Mouse (Mus musculus): ENCODE measurements at regions not wholly inside any gene's neighbourhood (a gene's known extent, or its start where the extent isn't known, plus 50 kb on each side); places are given as distances from the start of the nearest gene placed in this dataset.

DNA sequence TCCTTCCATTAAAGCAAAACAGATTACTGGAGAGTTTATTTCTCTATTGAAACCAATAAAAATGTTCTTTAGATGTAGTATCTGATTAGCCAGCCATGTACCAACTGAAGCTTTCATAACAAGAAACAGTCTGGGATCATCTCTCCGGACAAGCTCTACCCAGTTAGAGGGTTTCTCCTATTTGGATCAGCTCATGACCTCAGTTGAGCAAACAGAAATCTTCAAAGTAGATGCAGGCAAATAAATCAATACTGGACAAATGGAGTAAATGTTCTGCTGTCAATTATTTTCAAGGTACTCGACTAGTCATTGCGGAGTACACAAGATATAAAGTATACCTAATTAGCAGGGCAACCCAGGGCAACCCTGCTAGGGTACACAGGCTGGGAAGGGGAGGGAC, 67.4 kb downstream of the Avpr1a start:
- DNase-seq, result no peak

DNA sequence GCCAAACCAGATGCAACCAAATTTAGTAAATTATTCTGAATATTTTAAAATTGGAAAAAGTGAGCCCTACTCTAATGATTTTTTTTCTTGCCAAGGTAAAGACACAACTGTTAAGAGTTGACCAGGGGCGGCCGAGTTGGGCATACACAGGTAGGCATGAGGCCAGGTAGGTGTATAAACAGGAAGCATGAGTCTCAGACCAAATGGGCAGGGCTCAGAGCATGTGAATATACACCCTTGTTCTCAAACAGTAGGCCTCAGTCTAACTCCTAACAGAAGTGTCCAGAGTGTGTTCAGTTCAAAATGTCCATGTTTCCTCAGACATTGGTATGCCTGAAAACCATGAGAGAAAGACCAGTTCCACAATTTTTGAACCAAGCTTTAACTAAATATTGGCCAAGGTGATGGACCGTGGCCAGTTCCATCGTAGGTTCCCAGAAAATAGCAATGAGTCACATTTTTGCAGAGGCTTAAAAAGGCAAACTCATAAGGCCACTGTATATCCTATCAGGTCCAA, 71.0 kb downstream of the Avpr1a start:
- DNase-seq, result no peak

DNA sequence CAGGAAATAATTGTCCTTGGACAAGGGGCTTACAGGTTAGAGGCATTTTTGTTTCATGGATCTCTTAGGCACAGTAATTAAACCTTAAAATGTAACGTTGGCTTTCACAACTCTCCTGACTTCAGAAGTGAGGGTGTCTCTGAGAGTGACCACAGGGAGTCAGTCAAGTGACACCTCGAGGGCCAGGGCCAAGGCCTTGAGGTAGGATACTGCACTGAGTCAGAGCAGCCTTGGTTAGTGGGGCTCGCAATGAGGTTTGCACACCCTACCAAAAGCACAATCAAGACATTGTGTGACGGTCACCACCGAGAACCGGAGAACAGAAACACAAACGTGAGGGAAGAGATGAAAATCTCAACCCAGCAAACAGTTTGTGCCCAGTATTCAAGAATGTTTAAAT, 71.7 kb downstream of the Avpr1a start:
- DNase-seq, result no peak

DNA sequence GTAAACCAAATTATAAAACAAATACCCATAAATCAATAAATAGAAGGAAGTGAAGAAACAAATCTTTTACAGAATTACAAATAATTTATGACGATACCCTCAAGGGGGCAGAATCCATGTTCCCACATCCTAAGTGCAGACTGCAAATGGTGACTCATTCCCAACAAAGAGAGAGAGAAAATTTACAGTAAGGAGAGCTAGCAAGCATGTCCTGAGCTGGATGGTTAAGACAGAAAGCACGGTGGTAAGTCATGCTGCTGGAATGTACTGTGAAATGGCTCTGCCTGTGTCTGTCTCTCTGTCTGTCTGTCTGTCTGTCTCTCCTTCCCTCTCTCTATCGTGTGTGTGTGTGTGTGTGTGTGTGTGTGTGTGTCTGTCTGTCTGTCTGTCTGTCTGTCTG, 74.3 kb downstream of the Avpr1a start:
- no peak for DNase-seq

DNA sequence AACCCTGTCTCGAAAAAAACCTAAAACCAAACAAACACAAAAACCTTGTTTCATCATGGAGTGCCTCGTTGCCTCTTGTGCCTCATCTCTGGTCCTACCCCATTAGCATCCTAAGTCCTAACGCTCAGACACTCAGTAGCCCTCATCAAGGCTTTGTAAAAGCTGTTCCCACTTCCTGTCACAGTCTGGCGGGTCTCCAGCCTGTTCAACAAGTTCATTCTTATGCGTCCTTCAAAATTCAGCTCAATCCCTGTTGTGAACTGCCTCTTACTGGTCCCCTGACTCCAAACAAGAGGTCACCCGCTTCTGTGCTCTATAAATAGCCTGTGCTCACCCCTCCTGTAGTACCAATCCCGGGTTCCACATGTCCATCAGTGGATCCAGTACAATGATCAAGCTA, 77.1 kb downstream of the Avpr1a start:
- no peak for DNase-seq

DNA sequence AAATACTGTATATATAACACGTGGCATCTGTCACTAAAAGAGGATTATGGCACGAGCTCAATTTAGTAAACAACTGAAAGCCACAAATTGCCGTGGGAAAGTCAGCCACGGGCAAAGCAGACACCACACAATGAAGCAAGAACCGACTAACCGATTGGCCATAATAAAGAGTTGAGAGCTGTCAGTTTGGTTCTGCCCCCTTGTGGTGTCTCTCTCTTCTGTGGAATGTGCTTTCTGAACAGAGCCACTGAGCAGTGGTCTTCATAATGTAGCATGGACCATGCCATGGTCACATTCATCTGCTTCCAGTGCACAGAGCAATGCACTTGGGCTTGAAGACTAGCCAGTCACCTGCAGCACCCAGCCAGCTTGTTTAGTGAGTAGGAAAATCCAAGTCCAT, 77.5 kb downstream of the Avpr1a start:
- no peak for DNase-seq

DNA sequence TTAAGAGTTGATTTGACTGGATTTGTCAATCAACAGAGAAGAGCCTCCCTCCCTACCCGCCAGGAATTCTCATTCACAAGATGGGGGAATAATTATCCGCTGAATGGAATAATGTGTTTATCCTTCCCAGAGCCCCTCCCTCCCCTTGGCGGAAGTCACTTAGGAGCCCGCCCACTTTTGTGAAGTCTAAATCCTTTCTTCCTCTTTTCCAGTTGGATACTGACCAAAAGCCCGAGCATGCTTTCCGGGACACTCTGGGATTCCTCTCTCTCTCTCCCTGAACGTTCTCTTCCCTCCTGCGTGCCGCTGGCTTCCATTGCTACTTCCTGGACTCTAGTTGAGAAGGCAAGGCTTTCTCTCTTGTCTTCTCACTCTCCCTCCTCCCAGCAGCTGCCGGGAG, 79.9 kb downstream of the Avpr1a start:
- no peak for DNase-seq

DNA sequence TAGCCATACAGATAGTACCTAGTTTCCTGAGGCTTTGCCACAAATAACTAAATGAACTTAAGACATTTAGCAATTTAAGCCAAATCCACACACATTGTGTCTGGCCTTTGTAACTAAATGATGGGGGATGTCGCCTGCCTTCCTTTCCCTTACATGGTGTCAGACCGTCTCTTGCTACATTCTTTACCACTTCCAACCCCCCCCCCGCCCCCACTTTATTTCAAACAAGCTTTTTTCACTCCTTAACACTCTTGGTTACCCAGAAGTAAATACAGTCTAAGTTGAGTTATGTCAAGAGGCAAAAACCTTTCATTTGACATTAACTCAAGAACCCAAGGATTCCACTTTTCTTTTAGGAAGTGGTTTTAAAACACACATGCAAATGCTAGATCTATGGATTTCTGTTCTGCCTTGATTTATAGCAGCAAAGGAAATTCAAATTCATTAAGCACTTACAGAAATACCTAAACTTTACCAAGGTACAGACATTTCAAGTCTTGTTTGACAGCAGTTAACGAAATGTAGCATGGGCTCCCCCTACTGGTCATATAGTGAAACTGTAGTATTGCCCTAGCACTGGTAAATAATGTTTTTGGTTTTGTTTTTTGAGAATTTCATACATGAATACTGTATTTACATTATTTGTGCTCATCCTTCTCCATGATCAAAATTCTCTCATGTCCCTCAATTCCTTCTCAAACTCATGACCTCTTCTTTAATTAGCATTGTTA, 80.8 kb downstream of the Avpr1a start:
- DNase-seq, result no peak

DNA sequence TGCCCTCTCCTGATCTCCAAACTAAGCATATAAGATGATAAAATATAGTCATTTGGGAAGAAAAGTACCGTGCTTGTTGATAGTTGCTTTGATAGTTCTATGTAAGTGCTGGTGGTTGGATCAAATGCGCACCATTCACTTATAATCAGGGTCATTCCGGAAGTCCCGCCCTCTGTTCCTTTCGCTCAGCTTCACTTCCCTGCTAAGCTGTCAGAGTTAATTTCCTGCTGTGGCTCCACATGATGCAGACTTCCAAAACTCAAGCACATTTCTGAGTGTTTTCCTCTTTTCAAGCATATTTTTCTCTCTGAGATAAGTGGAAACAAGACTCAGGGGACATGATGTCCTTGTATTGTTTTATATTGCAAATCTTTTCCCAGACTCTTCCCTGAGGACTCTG, 86.4 kb downstream of the Avpr1a start:
- DNase-seq, result no peak

DNA sequence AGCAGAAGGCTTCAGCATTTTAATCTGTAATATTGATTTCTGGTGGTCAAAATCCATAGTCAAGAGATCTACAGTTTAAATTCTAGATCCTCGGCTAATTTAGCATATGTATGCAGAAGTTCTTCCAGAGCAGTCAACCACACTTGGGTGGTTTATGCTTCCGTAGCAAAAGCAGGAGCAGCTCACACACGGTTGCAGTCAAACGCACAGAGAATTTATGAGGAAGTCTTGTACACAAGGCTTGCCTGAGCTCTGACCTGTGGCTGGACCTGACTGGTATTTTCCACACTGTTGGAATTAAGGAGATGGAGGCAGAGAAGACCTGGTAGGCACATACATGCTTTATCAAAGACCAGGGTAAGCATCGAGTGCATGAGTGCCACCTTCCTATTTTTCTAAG, 86.8 kb downstream of the Avpr1a start:
- no peak for DNase-seq

DNA sequence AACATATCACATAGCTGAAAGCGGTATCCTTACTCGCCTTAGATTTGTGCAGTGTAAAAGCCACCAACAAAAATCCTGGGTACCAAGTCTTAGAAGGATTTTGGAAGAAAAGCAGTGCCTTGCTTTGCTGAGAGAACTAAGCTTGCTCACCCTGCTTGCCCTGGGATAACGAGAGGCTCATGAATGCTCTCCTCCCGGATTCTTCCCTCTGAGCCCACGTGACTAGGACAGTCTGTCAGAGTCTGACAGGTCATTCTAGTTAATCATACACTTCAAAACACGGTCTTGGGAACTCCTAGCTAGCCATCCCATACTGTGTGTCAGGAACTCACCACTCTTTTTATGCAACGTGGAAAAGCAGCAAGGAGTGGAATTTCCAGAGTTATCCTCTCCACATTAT, 91.4 kb downstream of the Avpr1a start:
- no peak for DNase-seq

DNA sequence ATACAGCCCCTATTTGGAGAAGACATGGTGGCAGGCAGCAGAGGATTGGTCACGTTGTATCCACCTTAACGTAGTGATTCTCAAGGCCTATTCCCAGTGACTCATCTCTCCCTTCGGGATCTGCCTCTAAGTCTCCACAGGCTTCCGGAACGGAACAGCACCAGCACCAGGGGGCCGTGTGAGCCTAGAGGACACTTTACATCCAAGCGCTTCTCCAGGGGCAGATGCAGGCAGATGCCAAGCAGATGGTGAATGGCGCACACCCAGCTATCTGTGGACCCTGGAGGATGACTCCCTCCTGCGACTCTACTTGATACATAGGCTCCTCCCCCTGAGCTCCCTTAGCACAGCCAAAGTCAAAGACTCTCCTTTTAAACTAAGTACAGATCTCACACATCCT, 94.3 kb downstream of the Avpr1a start:
- DNase-seq, result no peak

DNA sequence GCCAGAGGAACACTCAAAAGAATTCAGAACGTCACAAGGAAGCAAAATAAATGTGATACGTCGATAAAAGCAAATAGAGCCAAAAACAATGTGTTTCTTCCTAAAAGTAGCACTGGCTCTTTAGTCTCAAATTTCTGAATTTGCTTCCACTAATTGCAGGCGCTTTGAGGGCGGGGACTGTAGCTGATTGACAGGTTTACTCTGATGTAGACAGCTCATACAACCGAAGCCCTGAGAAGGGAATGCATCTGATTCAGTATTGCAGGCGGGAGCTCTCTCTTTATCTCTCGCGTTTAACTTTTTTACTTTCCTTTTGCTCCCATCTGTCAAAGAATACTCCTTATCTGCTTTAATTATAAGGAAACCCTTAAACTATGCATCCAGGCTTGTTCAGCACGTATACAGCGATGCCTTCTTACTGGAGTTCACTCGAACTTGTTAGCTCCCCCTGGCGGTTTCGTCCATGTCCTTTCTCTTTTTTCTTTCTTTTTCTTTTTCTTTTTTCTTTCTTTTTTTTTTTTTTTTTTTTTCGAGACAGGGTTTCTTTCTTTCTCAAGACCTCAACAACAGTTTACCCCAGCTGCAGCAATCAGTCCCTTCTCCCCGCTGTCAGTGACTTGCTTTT, 95.9 kb downstream of the Avpr1a start:
- DNase-seq, result peak; percentile 40

DNA sequence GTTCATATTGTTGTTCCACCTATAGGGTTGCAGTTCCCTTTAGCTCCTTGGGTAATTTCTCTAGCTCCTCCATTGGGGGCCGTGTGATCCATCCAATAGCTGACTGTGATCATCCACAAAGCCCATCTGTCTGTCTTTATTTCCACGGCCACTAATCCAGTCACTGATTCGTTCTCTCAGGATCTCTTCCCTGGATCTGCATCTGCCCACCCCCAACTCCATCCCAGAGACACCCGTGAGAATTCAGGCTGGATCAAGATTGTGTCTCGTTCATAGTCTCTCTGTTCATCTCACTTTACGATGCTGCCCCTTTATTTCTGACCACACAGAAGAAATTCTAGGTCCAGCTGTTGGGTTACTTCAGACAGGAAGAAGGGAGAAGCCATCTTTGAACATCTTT, 96.7 kb downstream of the Avpr1a start:
- no peak for DNase-seq

DNA sequence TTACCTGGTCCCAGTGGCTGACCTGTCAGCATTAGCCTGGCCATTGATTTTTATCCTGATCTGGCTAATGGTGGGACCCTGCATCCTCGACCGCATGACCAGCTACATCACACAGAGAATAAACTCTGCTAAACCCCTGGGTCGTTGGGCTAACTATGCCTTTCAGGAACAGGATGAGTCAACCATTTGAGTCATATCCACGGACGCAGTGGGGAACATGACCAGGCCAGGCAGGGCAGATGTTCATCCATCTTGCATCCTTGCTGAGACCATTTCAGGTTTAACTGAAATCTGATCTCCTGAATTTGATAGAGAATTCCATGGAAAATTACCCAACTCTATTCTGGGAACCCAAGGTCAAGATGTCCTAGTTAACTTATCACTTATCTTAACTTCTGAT, 103.3 kb downstream of the Avpr1a start:
- DNase-seq, result no peak

DNA sequence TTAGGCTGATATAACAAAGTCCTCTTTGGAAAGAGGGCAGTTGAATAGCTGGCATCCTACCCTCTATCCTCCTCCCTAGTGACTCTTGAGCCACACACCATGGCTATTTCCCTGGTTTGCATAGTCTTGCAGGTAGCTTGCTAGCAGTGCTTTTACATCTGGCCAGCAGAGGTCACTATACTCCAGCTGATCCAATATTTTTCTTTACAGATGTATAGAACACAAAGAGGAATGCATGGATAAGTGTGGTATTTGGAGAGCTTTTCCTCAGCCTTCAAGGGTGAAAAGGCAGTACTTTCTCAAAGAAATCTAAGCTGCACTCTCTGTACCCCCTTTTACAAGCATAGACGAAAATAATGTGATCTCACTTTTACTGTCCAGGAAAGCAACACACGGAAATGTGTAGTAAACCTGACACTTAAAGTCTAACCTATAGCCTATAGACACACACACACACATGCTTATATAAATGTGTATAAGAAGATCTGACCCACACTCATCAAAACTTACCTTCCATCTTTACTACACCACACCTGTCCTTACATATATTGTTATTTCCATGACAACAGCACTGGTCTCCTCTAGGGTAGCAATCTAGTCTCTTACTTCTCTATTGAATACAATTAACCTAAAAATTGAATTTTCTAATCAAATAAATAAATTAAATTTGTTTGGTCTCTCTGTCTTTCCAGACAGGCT, 105.0 kb downstream of the Avpr1a start:
- peak; percentile 23 for DNase-seq

DNA sequence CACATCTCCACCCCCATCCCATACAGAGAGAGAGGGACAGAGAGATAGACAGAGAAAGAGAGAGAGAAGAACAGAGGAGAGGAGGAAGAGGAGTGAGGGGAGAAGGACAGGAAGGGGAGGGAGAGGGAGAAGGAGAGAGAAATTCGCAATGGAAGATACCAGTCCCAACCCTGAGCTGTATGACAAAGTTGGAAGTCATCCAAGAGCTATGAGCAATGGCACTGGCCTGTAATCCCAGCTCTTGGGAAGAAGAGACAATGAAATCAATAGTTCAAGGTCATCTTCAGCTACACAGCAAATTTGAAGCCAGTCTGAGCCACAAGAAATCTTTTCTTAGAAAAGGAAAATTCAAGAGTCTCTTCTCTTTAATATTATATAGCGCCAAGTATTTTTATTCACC, 105.6 kb downstream of the Avpr1a start:
- no peak for DNase-seq

DNA sequence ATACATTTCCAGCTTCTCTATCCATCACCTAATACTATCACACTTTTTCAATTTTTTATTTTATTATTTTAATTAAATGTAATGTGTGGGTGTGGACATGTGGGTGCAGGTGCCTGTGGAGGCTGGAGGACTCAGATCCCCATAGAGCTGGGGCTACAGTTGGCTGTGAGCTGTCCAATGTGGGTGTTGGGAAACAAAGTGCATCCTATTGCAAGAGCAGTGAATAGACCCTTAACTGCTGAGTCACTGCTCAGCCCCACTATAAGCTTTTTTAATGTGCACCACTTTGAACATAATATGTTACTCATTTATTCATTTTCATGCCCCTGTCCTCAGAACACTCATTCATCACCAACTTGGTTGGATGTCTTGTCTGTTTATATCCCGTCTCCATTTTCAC, 110.4 kb downstream of the Avpr1a start:
- no peak for DNase-seq

DNA sequence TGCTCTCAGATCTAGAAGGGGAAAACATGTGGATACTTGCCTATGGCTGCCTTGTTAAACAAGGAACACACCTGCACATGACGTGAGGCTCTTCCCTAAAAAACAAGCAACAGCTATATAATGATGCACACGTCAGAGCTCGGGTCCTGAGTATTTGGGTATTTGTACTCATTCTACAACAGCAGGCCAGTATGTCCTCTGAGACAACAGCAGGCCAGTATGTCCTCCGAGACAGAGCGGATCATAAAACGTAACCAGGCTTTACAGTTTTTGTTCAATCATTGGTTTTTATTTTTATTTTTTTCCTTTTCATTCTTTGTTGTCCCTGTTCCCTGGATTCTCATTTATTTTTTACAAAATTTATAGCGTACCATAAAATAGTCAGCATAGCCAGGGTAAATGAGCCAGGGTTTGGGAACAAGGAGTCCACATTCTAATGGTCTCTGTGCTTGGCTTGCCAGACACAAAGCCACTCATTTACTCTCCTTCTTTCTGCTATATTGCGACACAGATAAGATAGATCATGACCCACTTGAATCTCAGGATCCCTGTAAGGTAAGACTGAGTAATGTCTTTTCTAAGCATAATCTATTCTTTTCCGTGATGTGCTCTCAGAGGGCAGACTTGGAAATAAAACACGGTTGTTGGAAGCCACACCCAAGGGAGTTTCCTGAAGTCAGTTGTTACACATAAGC, 111.8 kb downstream of the Avpr1a start:
- no peak for DNase-seq

DNA sequence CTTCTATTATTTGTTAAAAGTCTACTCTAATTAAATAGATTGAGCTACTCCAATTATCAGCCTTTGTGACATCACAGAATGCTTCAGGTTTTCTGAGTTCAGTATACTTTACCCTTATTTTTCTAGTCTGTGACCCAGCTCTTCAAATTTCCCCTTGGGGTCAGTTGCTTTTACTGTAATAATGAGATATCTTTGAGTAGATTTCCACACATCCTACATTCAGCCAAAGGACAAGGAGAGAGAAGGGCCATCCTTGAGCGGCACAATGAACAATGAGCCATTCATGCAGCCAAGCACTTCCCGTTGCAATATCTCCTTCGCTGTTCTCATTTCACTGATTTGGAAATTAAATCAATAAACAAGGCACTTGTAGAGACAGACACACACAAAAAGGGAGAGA, 113.6 kb downstream of the Avpr1a start:
- DNase-seq, result no peak

DNA sequence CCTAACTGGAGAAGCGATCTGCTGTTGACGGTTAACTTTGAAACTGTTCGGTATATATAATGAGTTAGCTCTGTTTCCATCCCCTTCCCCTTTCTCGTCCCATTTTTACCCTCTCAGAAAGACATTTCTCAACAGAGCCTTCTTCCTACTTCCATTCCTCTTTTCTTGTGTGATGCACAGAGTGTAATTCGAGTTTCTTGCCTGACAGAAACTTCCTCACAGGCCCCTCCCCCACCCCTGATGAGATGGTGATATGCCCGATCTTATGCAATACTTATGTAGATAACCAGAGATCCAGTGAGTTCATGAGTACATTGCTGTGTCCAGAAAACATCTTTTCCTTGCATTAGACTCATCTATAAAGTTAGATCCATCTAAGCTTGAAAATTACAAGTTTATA, 114.2 kb downstream of the Avpr1a start:
- DNase-seq, result peak; percentile 18

DNA sequence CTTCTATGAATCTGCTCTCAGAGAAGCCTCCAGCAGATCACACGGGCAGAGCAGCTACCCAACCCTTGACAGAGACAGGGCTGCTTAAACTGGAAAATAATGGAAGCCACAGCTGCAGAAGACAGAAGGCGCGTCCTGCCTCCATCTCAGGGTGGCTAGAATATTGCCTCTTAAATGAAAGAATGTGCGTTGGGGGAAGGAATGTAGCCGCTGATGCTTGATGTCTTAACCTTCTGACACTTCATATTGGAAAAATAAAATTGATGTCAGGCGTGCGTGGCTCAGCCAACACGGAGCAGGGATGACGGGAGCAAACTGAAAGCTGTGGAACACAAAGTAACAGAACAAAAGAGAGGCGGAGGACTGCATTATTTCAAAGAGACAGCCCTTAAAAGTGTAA, 114.6 kb upstream of the Ppm1h start:
- no peak for DNase-seq

DNA sequence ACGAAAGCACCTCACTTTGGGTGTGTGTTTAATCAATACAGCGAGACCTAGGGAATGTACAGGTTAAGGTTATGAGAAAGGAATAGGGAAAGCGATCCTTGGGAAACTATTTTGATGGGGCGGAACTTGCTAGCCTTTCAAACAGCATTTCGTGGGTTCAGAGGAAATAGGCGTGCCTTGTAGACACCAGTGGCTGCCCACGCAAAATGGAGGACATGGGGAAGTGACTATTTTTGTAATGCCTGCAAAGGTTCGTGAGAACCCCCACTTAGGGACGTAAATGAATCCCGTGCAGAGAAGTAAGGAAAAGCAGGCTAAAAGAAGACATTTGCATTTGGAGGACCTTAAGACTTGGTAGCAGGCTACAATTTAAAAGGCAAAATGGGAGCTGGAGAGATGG, 114.1 kb upstream of the Ppm1h start:
- no peak for DNase-seq

DNA sequence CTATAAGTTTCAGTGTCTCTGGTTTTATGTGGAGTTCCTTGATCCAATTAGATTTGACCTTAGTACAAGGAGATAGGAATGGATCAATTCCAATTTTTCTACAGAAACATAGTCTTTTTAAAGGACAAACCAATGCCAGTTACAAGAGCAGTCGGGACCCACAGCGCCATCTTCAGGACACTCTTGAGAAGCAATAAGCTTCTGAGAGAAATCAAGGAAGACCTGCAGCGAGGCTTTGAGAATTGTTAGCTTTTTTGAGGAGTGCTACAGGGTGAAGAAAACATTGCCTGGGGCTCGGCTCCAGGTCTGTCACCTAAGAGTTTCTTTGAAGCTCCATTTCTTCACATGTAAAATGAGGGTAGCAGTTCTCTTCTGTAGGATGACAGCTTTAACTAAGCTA, 112.0 kb upstream of the Ppm1h start:
- no peak for DNase-seq
